Mouse (Mus musculus) heart, adult 8-10 months (tissue): ENCODE data around the gene Bmyc. TPM values are rescaled to one million over a fixed set of nuclear protein-coding genes. Genes with fewer than 3 reads are reported as not detected.
"Not testable (repeated sequence)": the region's sequence is repeated elsewhere in the genome, so short reads cannot be mapped to it uniquely, and the experiment has no call there.

Source experiments
- DNase-seq: peaks from one replicate; pipeline ENCODE4 v3.0.0; 2022; ENCODE audit warnings: low spot score
- total RNA-seq, 4 experiments: library from RNA; stranded (reverse); gene quantifications; 2 replicates each; pipeline ENCODE4 v1.2.4; 2022

Gene Bmyc
- total RNA-seq, 4 experiments from 2014 or later, result 14.2 to 21.0 (median 15.6) TPM

DNA sequence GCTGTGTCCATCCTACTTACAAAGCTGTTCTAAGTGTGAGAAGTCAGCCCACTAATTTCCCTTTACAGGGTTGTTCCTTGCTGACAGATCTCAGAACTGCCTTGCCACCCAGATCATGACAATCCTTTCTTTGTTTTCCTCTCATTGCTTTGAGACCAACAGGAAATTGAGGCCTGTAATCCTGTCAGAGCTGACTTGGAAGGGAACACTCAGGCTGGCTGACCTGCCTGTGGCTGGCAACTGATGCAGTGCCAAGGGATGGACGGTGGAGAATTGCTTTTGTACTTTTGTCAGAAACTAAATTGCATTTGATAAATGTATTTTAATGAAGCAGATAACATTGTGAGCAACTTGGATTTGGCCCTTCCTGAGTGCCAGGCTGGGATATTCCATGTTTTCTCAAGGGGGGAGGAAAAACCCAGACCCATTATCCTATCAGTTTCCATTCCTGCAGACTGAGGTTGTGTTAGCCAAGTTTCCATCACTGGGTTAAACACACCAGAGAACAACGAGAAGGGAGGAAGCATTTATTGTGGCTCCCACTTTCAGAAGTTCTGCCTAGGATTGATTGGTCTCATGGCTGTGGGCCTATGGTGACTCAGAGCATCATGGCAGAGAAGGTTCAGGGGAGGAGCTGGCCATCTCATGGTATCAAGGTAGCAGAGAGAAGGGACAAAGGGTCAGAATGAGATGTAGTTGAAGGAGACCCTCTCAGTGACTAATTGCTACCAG lies 26.8 kb downstream of the Bmyc start:
- no peak for DNase-seq

DNA sequence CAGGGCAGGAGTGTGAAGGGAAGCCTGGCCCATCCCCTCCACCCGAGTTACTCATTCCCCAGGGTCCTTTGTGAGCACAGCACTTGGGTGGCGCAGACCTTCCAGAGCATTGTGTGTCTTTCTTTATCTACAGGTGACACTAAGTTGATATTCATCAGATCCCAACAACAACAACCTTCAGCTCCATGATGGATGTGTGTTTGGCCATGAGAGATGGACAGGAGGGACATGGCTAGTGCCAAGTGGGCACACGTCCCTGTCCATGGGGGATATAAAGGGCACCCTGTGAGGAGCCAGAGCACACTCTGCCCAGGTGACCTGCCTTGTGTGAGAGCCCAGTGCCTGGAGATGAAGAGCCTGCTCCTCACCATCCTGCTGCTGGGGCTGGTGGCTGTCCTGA lies 30.2 kb downstream of the Bmyc start, which contains the start of gene Obp2b:
Obp2b (plus strand) TSS at position 301 of the 400 bp plus-strand sequence.
- DNase-seq, result not testable (repeated sequence)

DNA sequence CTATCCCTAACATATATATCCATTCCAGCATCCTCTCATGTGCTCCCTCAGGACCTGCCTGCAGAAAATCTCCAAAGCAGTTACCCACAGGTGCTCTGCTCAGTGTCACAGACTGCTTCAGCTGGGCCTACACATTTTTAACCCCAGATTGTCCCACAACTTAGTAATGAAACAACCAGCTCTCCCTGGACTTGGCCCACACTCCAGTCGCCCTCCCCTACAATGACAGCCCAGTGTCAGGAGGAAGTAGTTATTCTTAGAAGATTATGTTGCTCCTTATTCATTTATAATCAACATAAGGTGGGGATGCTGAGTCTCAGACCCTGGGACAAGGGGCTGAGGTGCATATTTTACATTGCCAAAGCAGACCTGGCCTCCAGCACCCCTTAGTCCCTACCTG lies 35.1 kb downstream of the Bmyc start:
- DNase-seq, result no peak

DNA sequence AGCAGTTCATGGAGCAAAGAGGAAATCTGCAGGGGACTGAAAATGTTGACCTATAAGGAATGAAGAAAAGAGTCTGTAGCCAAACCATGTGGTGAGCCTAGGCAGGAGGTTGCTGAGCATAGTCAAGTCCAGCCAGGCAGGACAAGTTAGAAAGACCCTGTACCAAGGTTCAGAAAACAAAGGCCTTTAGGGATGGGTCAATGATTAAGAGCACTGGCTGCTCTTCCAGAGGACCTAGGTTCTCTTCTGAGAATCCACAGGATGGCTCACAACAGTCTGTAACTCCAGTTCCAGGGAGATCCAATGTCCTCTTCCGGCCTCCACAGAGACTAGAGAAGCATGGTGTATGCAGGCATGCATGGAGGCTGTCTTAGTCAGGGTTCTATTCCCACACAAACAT lies 47.7 kb downstream of the Bmyc start:
- DNase-seq, result no peak

Other genes starting within 250 kb of the Bmyc start
- 1 to 10 TPM; 1.3 to 3.6 (median 2.3) TPM for gene Clic3, start 249.9 kb upstream of the Bmyc start, total RNA-seq
- gene Paxx, start 245.6 kb upstream of the Bmyc start, total RNA-seq, result 10 to 100 TPM; 21.4 to 30.7 (median 23.3) TPM
- gene Ptgds, start 236.7 kb upstream of the Bmyc start, total RNA-seq, result 1,000 to 10,000 TPM in 1 of 4 experiments, 100 to 1,000 TPM in 3; 350 to 1,004 (median 621) TPM
- gene Lcn12, start 212.8 kb upstream of the Bmyc start, total RNA-seq, result not detected
- 100 to 1,000 TPM in 1 of 4 experiments, 10 to 100 TPM in 3; 79.4 to 105 (median 88.7) TPM for gene Fbxw5, start 206.0 kb upstream of the Bmyc start, total RNA-seq
- 1 to 10 TPM; 1.7 to 2.6 (median 2.0) TPM for gene C8g, start 205.0 kb upstream of the Bmyc start, total RNA-seq
- gene Traf2, start 159.8 kb upstream of the Bmyc start, total RNA-seq, result 10 to 100 TPM; 11.8 to 16.3 (median 13.8) TPM
- gene Edf1, start 148.9 kb upstream of the Bmyc start, total RNA-seq, result 100 to 1,000 TPM; 156 to 257 (median 210) TPM
- gene Mamdc4, start 131.9 kb upstream of the Bmyc start, total RNA-seq, result 1 to 10 TPM; 1.1 to 2.2 (median 1.5) TPM
- 10 to 100 TPM; 58.2 to 72.2 (median 65.4) TPM for gene Phpt1, start 131.5 kb upstream of the Bmyc start, total RNA-seq
- under 1 TPM; 0.09 to 0.38 (median 0.25) TPM for gene Ajm1, start 125.0 kb upstream of the Bmyc start, total RNA-seq
- gene Rabl6, start 98.2 kb upstream of the Bmyc start, total RNA-seq, result 10 to 100 TPM; 67.3 to 75.3 (median 71.3) TPM
- not detected for gene Ccdc183, start 89.1 kb upstream of the Bmyc start, total RNA-seq
- 10 to 100 TPM; 32.0 to 42.2 (median 38.6) TPM for gene Tmem141, start 84.7 kb upstream of the Bmyc start, total RNA-seq
- gene Fcna, start 78.7 kb upstream of the Bmyc start, total RNA-seq, result 1 to 10 TPM; 3.4 to 6.0 (median 4.3) TPM
- 1 to 10 TPM in 2 of 4 experiments, under 1 TPM in 2; 0.50 to 1.3 (median 0.97) TPM for gene Lcn8, start 53.6 kb upstream of the Bmyc start, total RNA-seq
- not detected for gene Lcn5, start 48.8 kb upstream of the Bmyc start, total RNA-seq
- not detected for gene Lcn6, start 30.0 kb upstream of the Bmyc start, total RNA-seq
- not detected for gene Lcn10, start 24.0 kb upstream of the Bmyc start, total RNA-seq
- gene Obp2a, start 6.7 kb upstream of the Bmyc start, total RNA-seq, result under 1 TPM in 1 of 4 experiments, not detected in 3; 0.37 TPM
- not detected for gene Obp2b, start 30.3 kb downstream of the Bmyc start, total RNA-seq
- not detected for gene Lcn3, start 58.8 kb downstream of the Bmyc start, total RNA-seq
- gene Lcn11, start 70.3 kb downstream of the Bmyc start, total RNA-seq, result not detected
- not detected for gene Gm13539, start 75.5 kb downstream of the Bmyc start, total RNA-seq
- not detected for gene Glt6d1, start 109.1 kb downstream of the Bmyc start, total RNA-seq
- not detected for gene Lcn9, start 116.4 kb downstream of the Bmyc start, total RNA-seq
- gene Sohlh1, start 140.5 kb downstream of the Bmyc start, total RNA-seq, result not detected
- under 1 TPM; 0.44 to 0.90 (median 0.59) TPM for gene Kcnt1, start 157.0 kb downstream of the Bmyc start, total RNA-seq